Mouse (Mus musculus) neural tube, embryonic 14.5 days (tissue): Measurements from ENCODE around the gene Tom1l2. TPM values are rescaled to one million over a fixed set of nuclear protein-coding genes. Genes with fewer than 3 reads are reported as not detected.

Source experiments
- ATAC-seq: fragments of 200-750 bp; cut with Nextera tagmentation; 2 replicates; pipeline ENCODE4 v1.8.0; 2017; ENCODE audit warnings: low read depth, mild to moderate bottlenecking, moderate TSS enrichment, moderate library complexity
- H3K27ac ChIP-seq: fragments of 300-500 bp; sonication (generic); 2 replicates; pipeline ENCODE4 v1.5.1; 2014; ENCODE audit warnings: low read depth, mild to moderate bottlenecking, control low read depth, low read length, moderate library complexity, mixed read lengths
- H3K27me3 ChIP-seq: fragments of 300-500 bp; sonication (generic); 2 replicates; pipeline ENCODE4 v1.6.1; 2014; ENCODE audit warnings: low read length; ENCODE audit not compliant: control insufficient read depth, insufficient read depth
- H3K36me3 ChIP-seq: fragments of 300-500 bp; sonication (generic); 2 replicates; pipeline ENCODE4 v1.6.1; 2014; ENCODE audit warnings: low read length, mixed read lengths; ENCODE audit not compliant: control insufficient read depth, insufficient read depth
- H3K4me1 ChIP-seq: fragments of 300-500 bp; sonication (generic); 2 replicates; pipeline ENCODE4 v1.6.1; 2014; ENCODE audit warnings: low read length; ENCODE audit not compliant: control insufficient read depth, insufficient read depth
- H3K4me2 ChIP-seq: fragments of 300-500 bp; sonication (generic); 2 replicates; pipeline ENCODE4 v1.6.1; 2014; ENCODE audit warnings: mild to moderate bottlenecking, low read depth, low read length, control low read depth
- H3K4me3 ChIP-seq: fragments of 300-500 bp; sonication (generic); 2 replicates; pipeline ENCODE4 v1.5.1; 2014; ENCODE audit warnings: low read depth, low read length, control low read depth, mixed read lengths
- H3K9ac ChIP-seq: fragments of 300-500 bp; sonication (generic); replicated peaks from 2 replicates; pipeline ENCODE4 v1.6.1; 2014; ENCODE audit warnings: low read depth, mild to moderate bottlenecking, control low read depth, low read length, mixed read lengths
- H3K9me3 ChIP-seq: fragments of 300-500 bp; sonication (generic); 2 replicates; pipeline ENCODE4 v1.6.1; 2016; ENCODE audit warnings: low read length; ENCODE audit not compliant: control insufficient read depth
- WGBS: fragments of 180-500 bp; shearing (Covaris S2); extraction: QIAGEN DNeasy Blood & Tissue Kit; methylation state at CpG from one replicate; pipeline ENCODE4 v1.1.7; 2014; 5-methylcytosine and 5-hydroxymethylcytosine counted together
- polyA plus RNA-seq: library from polyadenylated mRNA; unstranded; fragments of >200 nt; fragmentation: Nextera tagmentation; extraction: Ambion mirVana; gene quantifications from 2 replicates; pipeline ENCODE4 v1.2.1, GENCODE M21; 2014

The Tom1l2 gene
- polyA plus RNA-seq = 47.8 and 50.9 TPM in 2 replicates

GRCm38 (mm10) chr11:60352559-60353411, at the start of gene Tom1l2, which contains the start of gene Drc3:
TSS of gene Tom1l2 (minus strand) at chr11:60352905.
TSS of gene Drc3 (plus strand) at chr11:60353329.
- Histone ChIP-seq H3K9me3 (no peaks in the 10 kb centered on the region), H3K9ac (peak within 1 kb of the TSS; percentile 77), H3K4me3 (peak within 1 kb of the TSS; percentile 71), H3K4me1 (peaks cover 17% of the 10 kb centered on the region), H3K4me2 (peak within 1 kb of the TSS; percentile 94), H3K27me3 (no peaks in the 10 kb centered on the region), H3K27ac (peak within 1 kb of the TSS; percentile 80), H3K36me3 (no peaks in the 10 kb centered on the region)
- peak; percentile 100 for ATAC-seq
- under 1% methylated on average over 56 of the region's 57 CpGs for WGBS

- Histone ChIP-seq H3K36me3 (peaks cover 3% of the 10 kb centered on the region; the same call in 1 of the 2 replicates), H3K27me3 (no peaks in the 10 kb centered on the region), H3K4me1 (no peaks in the 10 kb centered on the region), H3K4me3 (no peak overlapping the region), H3K4me2 (no peak overlapping the region), H3K9me3 (no peaks in the 10 kb centered on the region), H3K27ac (no peak overlapping the region), H3K9ac (no peak overlapping the region)
- ATAC-seq = no peak
- WGBS = 93% methylated on average over 2 of the region's 2 CpGs
Measured at GRCm38 (mm10) chr11:60397172-60397571, 44.5 kb upstream of the Tom1l2 start.

- WGBS = 63% methylated on average over 6 of the region's 6 CpGs
- Histone ChIP-seq H3K4me2 (no peak overlapping the region), H3K36me3 (peaks cover under 1% of the 10 kb centered on the region; the same call in 1 of the 2 replicates), H3K4me1 (no peaks in the 10 kb centered on the region), H3K27ac (no peak overlapping the region), H3K9ac (no peak overlapping the region), H3K4me3 (no peak overlapping the region), H3K9me3 (no peaks in the 10 kb centered on the region), H3K27me3 (no peaks in the 10 kb centered on the region)
- ATAC-seq = no peak
Measured at GRCm38 (mm10) chr11:60396546-60396945, 43.8 kb upstream of the Tom1l2 start.

- no peak overlapping the region for H3K4me3 ChIP-seq
- no peaks in the 10 kb centered on the region for H3K36me3 ChIP-seq
- WGBS = 83% methylated on average over 6 of the region's 6 CpGs
- no peak overlapping the region for H3K9ac ChIP-seq
- ATAC-seq = no peak
- H3K9me3 ChIP-seq = no peaks in the 10 kb centered on the region
- no peak overlapping the region for H3K4me2 ChIP-seq
- H3K27me3 ChIP-seq = no peaks in the 10 kb centered on the region
- H3K4me1 ChIP-seq = no peaks in the 10 kb centered on the region
- H3K27ac ChIP-seq = no peak overlapping the region
Measured at GRCm38 (mm10) chr11:60391346-60391745, 38.6 kb upstream of the Tom1l2 start.

GRCm38 (mm10) chr11:60387944-60388343, 35.2 kb upstream of the Tom1l2 start:
- no peak for ATAC-seq
- Histone ChIP-seq H3K9ac (no peak overlapping the region), H3K4me3 (no peak overlapping the region), H3K27ac (no peak overlapping the region), H3K36me3 (no peaks in the 10 kb centered on the region), H3K4me2 (no peak overlapping the region), H3K27me3 (no peaks in the 10 kb centered on the region), H3K4me1 (peaks cover 18% of the 10 kb centered on the region), H3K9me3 (no peaks in the 10 kb centered on the region)
- WGBS = 88% methylated on average over 2 of the region's 2 CpGs

GRCm38 (mm10) chr11:60385946-60386345, 33.2 kb upstream of the Tom1l2 start:
- Histone ChIP-seq H3K27ac (peak overlapping the region; percentile 93), H3K36me3 (no peaks in the 10 kb centered on the region), H3K4me2 (no peak overlapping the region), H3K27me3 (no peaks in the 10 kb centered on the region), H3K9me3 (no peaks in the 10 kb centered on the region), H3K4me3 (no peak overlapping the region), H3K4me1 (peaks cover 18% of the 10 kb centered on the region), H3K9ac (no peak overlapping the region)
- 71% methylated on average over 5 of the region's 5 CpGs for WGBS
- ATAC-seq = no peak

GRCm38 (mm10) chr11:60384762-60385421, 32.2 kb upstream of the Tom1l2 start:
- peaks cover 18% of the 10 kb centered on the region for H3K4me1 ChIP-seq
- H3K36me3 ChIP-seq = no peaks in the 10 kb centered on the region
- H3K27me3 ChIP-seq = no peaks in the 10 kb centered on the region
- peak; percentile 84 for ATAC-seq
- peak overlapping the region; percentile 3; the same call in 1 of the 2 replicates for H3K4me3 ChIP-seq
- WGBS = 3% methylated on average over 16 of the region's 16 CpGs
- H3K9ac ChIP-seq = peak overlapping the region; percentile 57
- no peaks in the 10 kb centered on the region for H3K9me3 ChIP-seq
- peak overlapping the region; percentile 93 for H3K27ac ChIP-seq
- peak overlapping the region; percentile 41 for H3K4me2 ChIP-seq

GRCm38 (mm10) chr11:60383518-60383917, 30.8 kb upstream of the Tom1l2 start:
- Histone ChIP-seq H3K9me3 (no peaks in the 10 kb centered on the region), H3K9ac (no peak overlapping the region), H3K4me3 (no peak overlapping the region), H3K4me2 (no peak overlapping the region), H3K4me1 (peaks cover 18% of the 10 kb centered on the region), H3K36me3 (no peaks in the 10 kb centered on the region), H3K27ac (no peak overlapping the region), H3K27me3 (no peaks in the 10 kb centered on the region)
- ATAC-seq = no peak
- WGBS = 90% methylated on average over 6 of the region's 6 CpGs

GRCm38 (mm10) chr11:60374481-60374880, 21.8 kb upstream of the Tom1l2 start:
- no peak overlapping the region for H3K27ac ChIP-seq
- no peak overlapping the region for H3K4me3 ChIP-seq
- no peaks in the 10 kb centered on the region for H3K36me3 ChIP-seq
- H3K4me1 ChIP-seq = no peaks in the 10 kb centered on the region
- WGBS = 83% methylated on average over 6 of the region's 6 CpGs
- no peaks in the 10 kb centered on the region for H3K9me3 ChIP-seq
- no peaks in the 10 kb centered on the region for H3K27me3 ChIP-seq
- no peak for ATAC-seq
- H3K9ac ChIP-seq = no peak overlapping the region
- H3K4me2 ChIP-seq = no peak overlapping the region
